Mouse (Mus musculus) erythroblast, embryonic 14.5 days (primary cell): ENCODE measurements around the gene Rnf180. TPM values are rescaled to one million over a fixed set of nuclear protein-coding genes. Genes with fewer than 3 reads are reported as not detected.

Experiments used
- H3K27me3 ChIP-seq: 2 replicates; pipeline ENCODE4 v1.6.1; 2012; ENCODE audit warnings: inconsistent platforms; ENCODE audit not compliant: control insufficient read depth
- H3K36me3 ChIP-seq: 2 replicates; pipeline ENCODE4 v1.6.1; 2012; ENCODE audit warnings: mild to moderate bottlenecking, inconsistent platforms; ENCODE audit not compliant: control insufficient read depth
- H3K4me1 ChIP-seq: 2 replicates; pipeline ENCODE4 v1.6.1; 2012; ENCODE audit warnings: inconsistent platforms; ENCODE audit not compliant: control insufficient read depth
- H3K4me3 ChIP-seq: replicated peaks from 2 replicates; pipeline ENCODE3; 2012; ENCODE audit warnings: moderate library complexity, mild to moderate bottlenecking, inconsistent platforms
- H3K9me3 ChIP-seq: 2 replicates; pipeline ENCODE4 v1.6.1; 2012; ENCODE audit warnings: low read length, inconsistent platforms, mixed read lengths; ENCODE audit not compliant: control insufficient read depth
- GATA1 ChIP-seq: IDR thresholded peaks from 2 replicates; pipeline ENCODE4 v1.6.1; 2012; ENCODE audit warnings: low read length, inconsistent platforms, mixed read lengths
- TAL1 ChIP-seq: IDR thresholded peaks from 3 replicates; pipeline ENCODE4 v1.6.1; 2012; ENCODE audit warnings: low read length, inconsistent platforms, mixed read lengths
- polyA plus RNA-seq: library from polyadenylated mRNA; stranded (reverse); fragments of >175 nt; gene quantifications from 2 replicates; pipeline ENCODE4 v1.2.3, GENCODE M21; 2012

Gene Rnf180
- polyA plus RNA-seq, 1 experiment, result not detected

DNA sequence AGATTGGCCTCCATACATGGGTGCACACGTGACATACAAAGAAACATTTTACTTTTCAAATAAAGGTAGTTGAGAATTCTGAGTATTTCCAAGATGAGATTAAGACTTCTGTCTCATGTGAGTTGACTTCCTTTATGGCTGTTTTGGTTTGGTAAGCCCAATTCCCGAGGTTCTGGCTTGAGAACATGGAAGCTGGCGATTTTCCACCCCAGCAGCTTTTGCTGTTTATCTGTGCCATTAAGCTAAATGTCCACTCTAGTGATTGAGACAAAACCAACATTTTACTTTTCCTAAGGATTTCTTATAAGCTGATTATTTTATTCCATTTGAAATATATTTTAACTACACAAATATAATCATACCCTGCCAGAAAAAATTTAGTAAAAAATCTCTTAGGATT, 144.6 kb downstream of the Rnf180 start:
- Histone ChIP-seq H3K27me3 (no peaks in the 10 kb centered on the region), H3K4me3 (no peak overlapping the region), H3K36me3 (no peaks in the 10 kb centered on the region), H3K9me3 (no peaks in the 10 kb centered on the region), H3K4me1 (peaks cover 2% of the 10 kb centered on the region)
- TF ChIP-seq GATA1 (no peak), TAL1 (no peak)

GRCm38 (mm10) chr13:105147795-105148418, 146.7 kb downstream of the Rnf180 start:
- Histone ChIP-seq H3K4me3 (no peak overlapping the region), H3K27me3 (no peaks in the 10 kb centered on the region), H3K4me1 (no peaks in the 10 kb centered on the region), H3K36me3 (no peaks in the 10 kb centered on the region), H3K9me3 (no peaks in the 10 kb centered on the region)
- TF ChIP-seq GATA1 (no peak), TAL1 (no peak)

- Histone ChIP-seq H3K9me3 (no peaks in the 10 kb centered on the region), H3K4me3 (no peak overlapping the region), H3K27me3 (no peaks in the 10 kb centered on the region), H3K36me3 (no peaks in the 10 kb centered on the region), H3K4me1 (no peaks in the 10 kb centered on the region)
- TF ChIP-seq GATA1 (no peak), TAL1 (no peak)
These were observed 147.8 kb downstream of the Rnf180 start for GRCm38 (mm10) chr13:105146827-105147226.

DNA sequence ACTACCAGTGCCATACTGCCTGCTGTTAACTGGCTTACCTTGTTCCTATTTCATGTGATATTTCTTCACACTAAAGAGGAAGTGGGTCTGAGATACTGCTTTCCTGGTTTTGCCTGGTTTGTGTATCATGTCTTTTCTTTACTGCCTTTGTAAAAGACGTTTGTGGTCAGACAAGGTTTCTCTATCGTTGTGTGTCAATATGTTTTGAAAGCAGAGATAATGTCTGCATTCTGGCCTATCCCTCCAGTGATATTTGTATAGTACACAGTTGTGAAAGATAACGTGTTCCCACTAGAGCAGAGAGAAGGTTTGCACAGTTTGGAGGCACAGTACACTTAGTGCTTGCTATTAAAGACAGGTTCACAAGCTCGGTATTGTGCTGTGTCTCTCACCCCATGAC, 154.7 kb downstream of the Rnf180 start:
- Histone ChIP-seq H3K36me3 (no peaks in the 10 kb centered on the region), H3K4me1 (peaks cover 7% of the 10 kb centered on the region), H3K9me3 (no peaks in the 10 kb centered on the region), H3K4me3 (no peak overlapping the region), H3K27me3 (no peaks in the 10 kb centered on the region)
- TF ChIP-seq GATA1 (no peak), TAL1 (no peak)

DNA sequence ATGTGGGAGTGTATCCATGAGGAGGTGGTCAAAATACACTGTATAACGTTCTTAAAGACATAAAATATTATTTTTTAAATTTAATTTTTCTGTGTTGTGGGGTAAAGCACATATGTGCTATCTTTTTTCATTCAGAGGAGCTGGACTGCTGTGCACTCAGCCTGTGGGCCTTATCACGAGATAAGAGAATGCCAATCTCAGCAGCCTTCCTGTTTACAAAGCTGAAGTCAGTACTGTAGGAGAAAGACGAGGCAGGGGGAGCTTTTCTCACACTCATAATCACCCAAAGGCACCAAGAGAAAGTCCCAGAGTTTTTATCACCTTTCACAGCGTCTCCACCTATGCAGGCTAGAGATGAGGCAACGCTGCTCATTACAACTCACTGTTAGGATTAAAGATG, 160.2 kb downstream of the Rnf180 start:
- TF ChIP-seq GATA1 (no peak), TAL1 (no peak)
- Histone ChIP-seq H3K4me3 (no peak overlapping the region), H3K4me1 (peaks cover 24% of the 10 kb centered on the region)

GRCm38 (mm10) chr13:105132776-105133175, 161.8 kb downstream of the Rnf180 start:
- H3K4me1 ChIP-seq, result peaks cover 24% of the 10 kb centered on the region
- TF ChIP-seq GATA1 (no peak), TAL1 (no peak)
- H3K36me3 ChIP-seq, result no peaks in the 10 kb centered on the region
- no peak overlapping the region for H3K4me3 ChIP-seq
- no peaks in the 10 kb centered on the region for H3K27me3 ChIP-seq
- H3K9me3 ChIP-seq, result no peaks in the 10 kb centered on the region

More for the DNA sequence above, 160.2 kb downstream of the Rnf180 start:
- Histone ChIP-seq H3K9me3 (no peaks in the 10 kb centered on the region), H3K27me3 (no peaks in the 10 kb centered on the region), H3K36me3 (no peaks in the 10 kb centered on the region)

GRCm38 (mm10) chr13:105132370-105132769, 162.2 kb downstream of the Rnf180 start:
- Histone ChIP-seq H3K36me3 (no peaks in the 10 kb centered on the region), H3K4me1 (peaks cover 24% of the 10 kb centered on the region), H3K9me3 (no peaks in the 10 kb centered on the region), H3K4me3 (no peak overlapping the region), H3K27me3 (no peaks in the 10 kb centered on the region)
- TF ChIP-seq TAL1 (no peak), GATA1 (no peak)

DNA sequence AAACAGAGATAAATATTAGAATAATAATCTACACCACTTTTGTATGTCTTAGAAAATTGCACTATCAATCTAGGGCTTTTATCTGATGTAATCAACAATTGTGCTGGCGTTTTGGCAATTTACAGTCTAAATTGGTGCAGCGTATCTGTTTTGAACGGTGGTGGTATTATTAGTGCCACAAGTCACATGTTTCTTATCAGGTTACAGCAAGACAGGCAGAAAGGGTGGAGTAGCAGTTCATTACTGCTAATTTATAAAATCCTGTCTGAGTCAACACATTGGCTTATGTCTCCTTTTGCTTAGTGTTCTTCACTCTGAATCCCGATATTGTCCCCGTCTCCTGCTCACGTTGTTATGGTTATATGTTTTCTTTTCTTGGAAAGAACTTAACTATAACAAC, 164.5 kb downstream of the Rnf180 start:
- no peak for TF ChIP-seq GATA1
- no peak for TF ChIP-seq TAL1

DNA sequence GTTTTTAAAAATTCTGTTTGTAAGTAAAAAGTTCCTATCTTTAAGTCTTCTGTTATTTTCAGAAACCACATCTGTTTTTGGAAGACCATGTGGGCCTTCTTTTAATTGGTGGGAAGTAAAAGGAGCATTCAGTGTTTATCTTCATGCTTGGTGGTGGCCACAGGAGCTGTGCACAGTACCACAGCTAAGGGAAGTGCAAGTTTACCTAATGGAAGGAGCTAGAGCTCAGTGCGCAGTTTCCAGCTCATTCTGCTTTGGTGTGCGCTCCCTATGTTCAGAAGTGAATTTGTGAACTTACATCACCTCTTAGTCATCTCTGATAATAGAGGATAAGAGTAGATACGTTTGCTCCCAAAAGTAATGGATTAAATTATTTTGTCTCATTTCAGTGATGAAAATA, 172.5 kb downstream of the Rnf180 start:
- Histone ChIP-seq H3K36me3 (no peaks in the 10 kb centered on the region), H3K9me3 (no peaks in the 10 kb centered on the region), H3K27me3 (no peaks in the 10 kb centered on the region), H3K4me3 (no peak overlapping the region), H3K4me1 (no peaks in the 10 kb centered on the region)
- TF ChIP-seq TAL1, result no peak
- TF ChIP-seq GATA1, result no peak

More for the DNA sequence above, 164.5 kb downstream of the Rnf180 start:
- Histone ChIP-seq H3K9me3 (no peaks in the 10 kb centered on the region), H3K36me3 (no peaks in the 10 kb centered on the region), H3K27me3 (no peaks in the 10 kb centered on the region), H3K4me3 (no peak overlapping the region), H3K4me1 (peaks cover 24% of the 10 kb centered on the region)

GRCm38 (mm10) chr13:105121617-105122016, 173.0 kb downstream of the Rnf180 start:
- TF ChIP-seq GATA1, result no peak
- TF ChIP-seq TAL1, result no peak
- Histone ChIP-seq H3K4me1 (no peaks in the 10 kb centered on the region), H3K9me3 (no peaks in the 10 kb centered on the region), H3K4me3 (no peak overlapping the region), H3K27me3 (no peaks in the 10 kb centered on the region), H3K36me3 (no peaks in the 10 kb centered on the region)
